Mouse (Mus musculus): ENCODE results near the gene 4930444G20Rik. TPM values are rescaled to one million over a fixed set of nuclear protein-coding genes. Genes with fewer than 3 reads are reported as not detected.
"Not testable (repeated sequence)": the region's sequence is repeated elsewhere in the genome, so short reads cannot be mapped to it uniquely, and the experiment has no call there.

Gene 4930444G20Rik
- not detected in 2 replicates for total RNA-seq (2014; rRNA removed)
- polyA plus RNA-seq (2015; fragmentation: Nextera tagmentation; extraction: Ambion mirVana), result not detected in 2 replicates

- DNase-seq (ENCODE audit: low spot score); H3K9me3 ChIP-seq (ENCODE audit: low read length); H3K4me2 ChIP-seq (ENCODE audit: low read depth, low read length, poor library complexity, severe bottlenecking); H3K27ac ChIP-seq (ENCODE audit: low read depth, low read length); H3K4me1 ChIP-seq (ENCODE audit: insufficient read depth, low read length); H3K4me3 ChIP-seq (ENCODE audit: low read depth, low read length); H3K9ac ChIP-seq (replicated peaks; ENCODE audit: low read length, poor library complexity, severe bottlenecking); ATAC-seq (ENCODE audit: low FRiP score); H3K27me3 ChIP-seq (ENCODE audit: insufficient read depth, low read length); H3K36me3 ChIP-seq (ENCODE audit: insufficient read depth, low read length): not testable (repeated sequence)
- 94% methylated on average over 7 of the region's 7 CpGs for WGBS
These were observed at the start of gene 4930444G20Rik for GRCm38 (mm10) chr10:22067979-22068378. 4930444G20Rik (minus strand) TSS chr10:22068079.

- Histone ChIP-seq H3K27me3 (ENCODE audit: insufficient read depth, low read length) (no peaks in the 10 kb centered on the region), H3K4me3 (ENCODE audit: low read depth, low read length) (no peak overlapping the region), H3K9me3 (ENCODE audit: low read length) (no peaks in the 10 kb centered on the region), H3K36me3 (ENCODE audit: insufficient read depth, low read length) (no peaks in the 10 kb centered on the region), H3K9ac (replicated peaks; ENCODE audit: low read length, poor library complexity, severe bottlenecking) (no peak overlapping the region), H3K4me1 (ENCODE audit: insufficient read depth, low read length) (no peaks in the 10 kb centered on the region), H3K4me2 (ENCODE audit: low read depth, low read length, poor library complexity, severe bottlenecking) (no peak overlapping the region), H3K27ac (ENCODE audit: low read depth, low read length) (no peak overlapping the region)
- no peak for ATAC-seq (ENCODE audit: low FRiP score)
- TF ChIP-seq CTCF (IDR thresholded peaks at IDR 0.05), result no peak
- DNase-seq (ENCODE audit: low spot score), result no peak
- WGBS, result 88% methylated on average over 2 of the region's 2 CpGs
These were observed 6.7 kb upstream of the 4930444G20Rik start for GRCm38 (mm10) chr10:22074531-22074930.

- Histone ChIP-seq H3K4me3 (ENCODE audit: low read depth, low read length) (no peak overlapping the region), H3K27me3 (ENCODE audit: insufficient read depth, low read length) (no peaks in the 10 kb centered on the region), H3K4me1 (ENCODE audit: insufficient read depth, low read length) (no peaks in the 10 kb centered on the region), H3K9me3 (ENCODE audit: low read length) (no peaks in the 10 kb centered on the region), H3K27ac (ENCODE audit: low read depth, low read length) (no peak overlapping the region), H3K4me2 (ENCODE audit: low read depth, low read length, poor library complexity, severe bottlenecking) (no peak overlapping the region), H3K9ac (replicated peaks; ENCODE audit: low read length, poor library complexity, severe bottlenecking) (no peak overlapping the region), H3K36me3 (ENCODE audit: insufficient read depth, low read length) (no peaks in the 10 kb centered on the region)
- DNase-seq (ENCODE audit: low spot score) (no peak), ATAC-seq (ENCODE audit: low FRiP score) (no peak)
- TF ChIP-seq CTCF (IDR thresholded peaks at IDR 0.05), result no peak; the same call in 1 of the 2 replicates
- WGBS, result 73% methylated on average over 2 of the region's 2 CpGs
These were observed 4.9 kb upstream of the 4930444G20Rik start for GRCm38 (mm10) chr10:22072739-22073138.

GRCm38 (mm10) chr10:22070576-22070975 lies 2.7 kb upstream of the 4930444G20Rik start:
- TF ChIP-seq CTCF (IDR thresholded peaks at IDR 0.05), result no peak
- DNase-seq (ENCODE audit: low spot score), result no peak
- no peaks in the 10 kb centered on the region for H3K9me3 ChIP-seq (ENCODE audit: low read length)
- H3K4me3 ChIP-seq (ENCODE audit: low read depth, low read length), result no peak overlapping the region
- no peak overlapping the region for H3K27ac ChIP-seq (ENCODE audit: low read depth, low read length)
- H3K9ac ChIP-seq (replicated peaks; ENCODE audit: low read length, poor library complexity, severe bottlenecking), result no peak overlapping the region
- 69% methylated on average over 4 of the region's 4 CpGs for WGBS
- no peak overlapping the region for H3K4me2 ChIP-seq (ENCODE audit: low read depth, low read length, poor library complexity, severe bottlenecking)
- H3K36me3 ChIP-seq (ENCODE audit: insufficient read depth, low read length), result no peaks in the 10 kb centered on the region
- no peak for ATAC-seq (ENCODE audit: low FRiP score)
- no peaks in the 10 kb centered on the region for H3K27me3 ChIP-seq (ENCODE audit: insufficient read depth, low read length)
- no peaks in the 10 kb centered on the region for H3K4me1 ChIP-seq (ENCODE audit: insufficient read depth, low read length)

- Histone ChIP-seq H3K27me3 (ENCODE audit: insufficient read depth, low read length) (no peaks in the 10 kb centered on the region), H3K9ac (replicated peaks; ENCODE audit: low read length, poor library complexity, severe bottlenecking) (no peak overlapping the region), H3K4me1 (ENCODE audit: insufficient read depth, low read length) (no peaks in the 10 kb centered on the region), H3K4me3 (ENCODE audit: low read depth, low read length) (no peak overlapping the region), H3K36me3 (ENCODE audit: insufficient read depth, low read length) (no peaks in the 10 kb centered on the region), H3K27ac (ENCODE audit: low read depth, low read length) (no peak overlapping the region), H3K9me3 (ENCODE audit: low read length) (no peaks in the 10 kb centered on the region), H3K4me2 (ENCODE audit: low read depth, low read length, poor library complexity, severe bottlenecking) (no peak overlapping the region)
- ATAC-seq (ENCODE audit: low FRiP score) (no peak), DNase-seq (ENCODE audit: low spot score) (no peak)
- 95% methylated on average over 2 of the region's 2 CpGs for WGBS
- TF ChIP-seq CTCF (IDR thresholded peaks at IDR 0.05), result no peak
These were observed 2.3 kb upstream of the 4930444G20Rik start for GRCm38 (mm10) chr10:22070168-22070567.

GRCm38 (mm10) chr10:22059415-22059814 lies 8.5 kb downstream of the 4930444G20Rik start:
- WGBS, result 82% methylated on average over 2 of the region's 2 CpGs
- H3K9me3 ChIP-seq (ENCODE audit: low read length), result no peaks in the 10 kb centered on the region
- H3K4me2 ChIP-seq (ENCODE audit: low read depth, low read length, poor library complexity, severe bottlenecking), result peak overlapping the region; percentile 79
- no peak overlapping the region for H3K9ac ChIP-seq (replicated peaks; ENCODE audit: low read length, poor library complexity, severe bottlenecking)
- no peaks in the 10 kb centered on the region for H3K4me1 ChIP-seq (ENCODE audit: insufficient read depth, low read length)
- DNase-seq (ENCODE audit: low spot score) (no peak), ATAC-seq (ENCODE audit: low FRiP score) (no peak)
- H3K27me3 ChIP-seq (ENCODE audit: insufficient read depth, low read length), result no peaks in the 10 kb centered on the region
- no peaks in the 10 kb centered on the region for H3K36me3 ChIP-seq (ENCODE audit: insufficient read depth, low read length)
- no peak for TF ChIP-seq CTCF (IDR thresholded peaks at IDR 0.05)
- H3K4me3 ChIP-seq (ENCODE audit: low read depth, low read length), result peak overlapping the region; percentile 54
- no peak overlapping the region for H3K27ac ChIP-seq (ENCODE audit: low read depth, low read length)
